Mouse (Mus musculus) frontal cortex, postnatal 36 days (tissue): ENCODE measurements at regions not wholly inside any gene's neighbourhood (a gene's known extent, or its start where the extent isn't known, plus 50 kb on each side); places are given as distances from the start of the nearest gene placed in this dataset.

Source experiments
- DNase-seq, 2 experiments: peaks; one replicate each; pipeline ENCODE4 v3.0.0; 2022; ENCODE audit warnings: low spot score in 2 of 2

GRCm38 (mm10) chr16:70093224-70093623 is 220.5 kb upstream of the Gbe1 start:
- peak in 1 of 2 experiments; percentile 55 for DNase-seq

GRCm38 (mm10) chr16:70095221-70095620 is 218.5 kb upstream of the Gbe1 start:
- no peak for DNase-seq

GRCm38 (mm10) chr16:70103791-70104378 is 209.9 kb upstream of the Gbe1 start:
- peak in 1 of 2 experiments; percentile 16 for DNase-seq

GRCm38 (mm10) chr16:70141466-70141865 is 172.3 kb upstream of the Gbe1 start:
- no peak for DNase-seq

- no peak for DNase-seq
These were observed 165.9 kb upstream of the Gbe1 start for GRCm38 (mm10) chr16:70147673-70148359.

GRCm38 (mm10) chr16:70154587-70154986 is 159.2 kb upstream of the Gbe1 start:
- DNase-seq, result no peak

- no peak for DNase-seq
These were observed 153.2 kb upstream of the Gbe1 start for GRCm38 (mm10) chr16:70160539-70160938.

GRCm38 (mm10) chr16:70175140-70175539 is 138.6 kb upstream of the Gbe1 start:
- peak; percentile 10 to 51 for DNase-seq

GRCm38 (mm10) chr16:70178975-70179374 is 134.8 kb upstream of the Gbe1 start:
- DNase-seq, result no peak

GRCm38 (mm10) chr16:70213861-70214597 is 99.7 kb upstream of the Gbe1 start:
- no peak for DNase-seq

GRCm38 (mm10) chr16:70214800-70215199 is 98.9 kb upstream of the Gbe1 start:
- no peak for DNase-seq

- no peak for DNase-seq
These were observed 86.0 kb upstream of the Gbe1 start for GRCm38 (mm10) chr16:70227601-70228226.

- no peak for DNase-seq
These were observed 81.0 kb upstream of the Gbe1 start for GRCm38 (mm10) chr16:70232706-70233105.

GRCm38 (mm10) chr16:70235189-70235588 is 78.6 kb upstream of the Gbe1 start:
- DNase-seq, result no peak

GRCm38 (mm10) chr16:70239432-70239941 is 74.3 kb upstream of the Gbe1 start:
- DNase-seq, result no peak

- no peak for DNase-seq
These were observed 69.5 kb upstream of the Gbe1 start for GRCm38 (mm10) chr16:70244205-70244756.

GRCm38 (mm10) chr16:70244963-70245362 is 68.8 kb upstream of the Gbe1 start:
- DNase-seq, result no peak

- DNase-seq, result no peak
These were observed 54.4 kb upstream of the Gbe1 start for GRCm38 (mm10) chr16:70259364-70259763.

- no peak for DNase-seq
These were observed 53.6 kb upstream of the Gbe1 start for GRCm38 (mm10) chr16:70260151-70260550.
